Mouse (Mus musculus) cerebellum, adult 2 months (tissue): ENCODE measurements at regions not wholly inside any gene's neighbourhood (a gene's known extent, or its start where the extent isn't known, plus 50 kb on each side); places are given as distances from the start of the nearest gene placed in this dataset.

Source experiments
- CTCF ChIP-seq: fragments of 200-500 bp; IDR thresholded peaks from 2 replicates; pipeline ENCODE4 v1.5.1; 2011; ENCODE audit warnings: low read depth, mild to moderate bottlenecking, control low read depth, low read length, moderate library complexity, borderline replicate concordance; ENCODE audit not compliant: insufficient read depth
- POLR2A ChIP-seq: fragments of 200-500 bp; IDR thresholded peaks from 2 replicates; pipeline ENCODE4 v1.6.1; 2011; ENCODE audit warnings: low read length, control low read depth, borderline replicate concordance; ENCODE audit not compliant: insufficient read depth

DNA sequence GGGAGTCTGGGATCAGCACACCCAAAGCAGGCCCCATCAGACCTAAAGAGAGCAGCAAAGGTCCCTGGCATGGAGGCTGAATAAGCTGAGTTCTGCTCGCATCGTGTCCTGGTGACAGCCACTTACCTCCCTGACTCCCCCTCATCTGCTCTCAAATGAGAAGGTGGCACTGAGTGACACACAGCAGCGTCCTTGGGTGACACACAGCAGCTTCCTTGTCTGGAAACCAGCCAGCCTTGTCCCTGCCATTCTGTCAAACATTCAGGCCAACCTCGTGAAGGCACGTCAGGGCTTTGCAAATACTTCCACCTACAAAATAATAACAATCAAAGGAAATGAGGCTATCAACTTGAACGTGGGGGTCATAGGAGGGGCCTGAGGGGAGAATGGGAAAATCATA lies 183.7 kb upstream of the Dnajc19 start:
- TF ChIP-seq CTCF (no peak), POLR2A (no peak)
